Mouse (Mus musculus) kidney, postnatal 14 days (tissue): ENCODE measurements at regions not wholly inside any gene's neighbourhood (a gene's known extent, or its start where the extent isn't known, plus 50 kb on each side); places are given as distances from the start of the nearest gene placed in this dataset.

Source experiments
- DNase-seq: peaks from one replicate; pipeline ENCODE4 v3.0.0; 2022; ENCODE audit warnings: mixed read lengths

GRCm38 (mm10) chr10:16438414-16438813, 1284.6 kb upstream of the Cited2 start:
- DNase-seq, result no peak

DNA sequence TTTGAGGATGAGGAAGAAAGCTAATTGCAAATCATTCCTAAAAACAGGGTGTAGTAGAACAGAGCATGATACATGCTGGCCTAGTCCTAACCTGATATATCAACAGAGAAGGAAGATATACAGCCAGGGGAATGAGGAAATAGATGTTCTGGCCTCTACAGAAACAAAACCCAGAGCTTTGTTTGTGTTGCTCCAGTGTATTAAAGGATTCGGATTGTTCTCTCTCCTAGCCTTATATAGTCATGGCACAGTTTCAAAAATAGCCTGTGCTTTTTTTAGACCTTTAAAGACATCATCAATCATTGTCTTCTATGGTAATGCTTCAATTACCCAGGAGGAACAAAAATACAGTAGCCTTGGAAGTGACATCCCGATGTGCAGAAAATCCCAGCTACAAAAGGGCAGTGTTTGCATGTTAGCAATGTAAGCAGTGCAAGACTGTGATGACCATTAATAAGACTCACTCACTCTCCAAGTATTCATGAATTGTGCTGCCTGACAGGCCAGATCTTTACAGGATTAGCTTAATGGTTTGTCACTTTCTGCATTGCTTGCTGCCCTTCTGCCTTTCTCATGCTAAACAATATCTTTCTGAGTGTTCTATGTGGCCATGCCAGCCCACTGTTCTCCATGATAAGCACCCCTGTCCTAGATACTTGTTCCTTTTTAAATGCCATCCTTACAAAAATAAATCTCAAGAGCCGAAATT, 1281.9 kb upstream of the Cited2 start:
- no peak for DNase-seq

DNA sequence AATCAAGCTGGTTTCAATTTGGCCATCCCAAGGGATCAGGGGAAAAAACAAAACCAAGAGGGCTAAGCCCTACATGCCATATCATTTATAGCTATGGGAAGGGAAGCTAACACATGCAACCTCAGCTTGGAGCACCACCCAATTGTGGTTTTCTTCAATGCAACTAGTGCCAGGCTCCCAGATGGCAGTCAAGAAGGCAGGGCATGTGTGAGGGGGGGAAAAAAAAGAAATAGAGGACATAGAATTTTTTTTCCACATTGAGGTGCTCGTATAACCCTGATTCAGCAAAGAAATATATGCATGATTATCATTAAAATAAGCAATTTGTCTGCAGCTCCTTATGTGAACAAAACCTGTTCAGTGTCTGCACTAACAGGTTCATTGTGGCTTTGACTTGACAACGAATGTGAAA, 1281.4 kb upstream of the Cited2 start:
- no peak for DNase-seq

GRCm38 (mm10) chr10:16443901-16444300, 1279.1 kb upstream of the Cited2 start:
- DNase-seq, result no peak

GRCm38 (mm10) chr10:16467935-16468334, 1255.1 kb upstream of the Cited2 start:
- no peak for DNase-seq

GRCm38 (mm10) chr10:16469711-16470110, 1253.3 kb upstream of the Cited2 start:
- no peak for DNase-seq

GRCm38 (mm10) chr10:16473952-16474521, 1249.0 kb upstream of the Cited2 start:
- DNase-seq, result no peak

GRCm38 (mm10) chr10:16498580-16498979, 1224.4 kb upstream of the Cited2 start:
- no peak for DNase-seq

DNA sequence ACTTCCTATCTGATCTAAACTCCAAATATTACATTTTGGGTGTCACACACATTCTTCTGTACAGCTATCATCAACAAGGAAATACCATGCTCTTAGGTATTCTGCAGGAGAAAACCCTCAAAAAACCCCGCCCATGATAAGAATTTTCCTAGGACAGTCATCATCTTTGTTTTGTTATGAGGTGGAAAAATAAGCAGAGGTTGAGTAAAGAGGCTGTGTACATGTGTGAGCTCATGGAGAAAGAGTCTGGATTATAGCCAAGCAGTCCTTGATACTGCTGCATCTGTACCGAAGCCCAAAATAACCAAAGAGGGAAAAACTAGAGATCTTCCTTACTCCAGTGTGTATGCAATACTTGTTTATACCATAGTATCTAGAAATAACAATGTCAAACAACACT, 1215.3 kb upstream of the Cited2 start:
- no peak for DNase-seq

- no peak for DNase-seq
Observed at GRCm38 (mm10) chr10:16508161-16508560, 1214.9 kb upstream of the Cited2 start.

DNA sequence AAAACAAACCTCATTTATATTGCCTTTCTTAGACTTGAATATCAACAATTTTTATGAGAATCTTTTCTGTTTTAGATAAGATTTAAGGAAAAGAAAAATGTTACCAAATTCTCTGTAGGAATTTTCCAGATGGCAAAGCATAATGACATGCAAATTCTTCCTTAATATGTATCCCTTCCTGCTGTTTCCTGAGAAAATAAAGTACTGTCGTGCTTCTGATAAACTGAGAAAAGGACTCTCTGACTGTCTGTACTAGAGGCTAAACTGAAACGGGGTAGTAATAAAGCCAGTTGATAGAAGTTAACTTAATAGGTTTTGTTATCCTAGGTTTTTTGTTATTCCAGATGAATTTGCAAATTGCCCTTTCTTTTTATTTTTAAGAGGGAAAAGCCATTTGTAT, 1208.4 kb upstream of the Cited2 start:
- DNase-seq, result no peak

DNA sequence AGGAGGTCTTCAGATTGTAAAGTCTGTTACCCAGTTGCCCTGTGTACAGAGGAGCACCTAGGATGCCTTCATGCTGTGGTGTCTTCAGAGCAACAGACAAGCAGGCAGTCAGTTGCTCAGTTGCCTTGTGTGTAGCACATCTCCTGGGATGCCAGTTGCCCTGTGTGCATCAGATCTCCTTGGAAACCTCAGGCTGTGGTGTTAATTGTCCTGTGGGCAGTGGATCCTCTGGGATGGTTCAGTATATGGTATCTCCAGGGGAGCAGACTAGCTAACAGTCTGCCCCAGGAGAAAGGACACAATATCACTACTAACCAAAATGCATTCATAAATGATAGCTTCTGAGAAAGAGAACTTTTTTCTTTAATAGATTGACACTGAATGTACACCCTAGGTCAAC, 1201.1 kb upstream of the Cited2 start:
- DNase-seq, result no peak

DNA sequence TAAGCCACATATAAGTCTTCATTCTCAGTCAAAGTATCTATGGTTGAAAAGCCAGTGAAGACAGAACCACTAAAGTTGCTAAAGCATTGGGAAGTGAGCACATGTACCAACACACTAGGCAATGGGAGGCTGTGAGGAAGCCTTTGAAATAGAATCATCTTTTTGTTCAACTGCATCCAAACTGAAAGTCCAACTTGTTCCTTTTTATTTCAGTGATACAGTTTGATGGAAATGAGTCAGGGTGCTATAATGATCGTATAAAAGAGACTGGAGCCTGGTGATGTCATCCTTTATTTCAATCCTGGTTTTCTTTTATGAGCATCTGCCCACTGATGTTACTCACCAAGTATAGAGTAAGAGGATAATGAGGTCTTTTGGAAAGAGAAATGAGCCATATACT, 1198.9 kb upstream of the Cited2 start:
- DNase-seq, result no peak

DNA sequence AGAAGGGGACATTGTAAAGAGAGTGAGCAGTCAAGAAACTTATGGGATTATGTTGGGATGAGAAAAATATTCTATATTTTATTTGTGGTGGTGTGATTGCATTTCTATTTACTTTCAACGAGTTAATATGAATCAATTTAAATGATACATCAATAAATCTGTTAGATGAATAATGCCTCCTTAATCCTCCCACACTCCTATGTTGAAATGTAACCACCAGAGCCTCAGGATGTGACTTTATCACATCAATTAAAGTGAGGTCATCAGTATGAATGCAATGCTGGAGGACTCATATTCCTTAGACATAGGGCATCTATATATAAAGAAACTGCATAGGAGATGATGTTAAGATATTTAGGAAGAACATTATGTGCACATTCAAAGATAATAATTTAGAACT, 1195.3 kb upstream of the Cited2 start:
- DNase-seq, result no peak

GRCm38 (mm10) chr10:16537660-16538059, 1185.4 kb upstream of the Cited2 start:
- DNase-seq, result no peak

DNA sequence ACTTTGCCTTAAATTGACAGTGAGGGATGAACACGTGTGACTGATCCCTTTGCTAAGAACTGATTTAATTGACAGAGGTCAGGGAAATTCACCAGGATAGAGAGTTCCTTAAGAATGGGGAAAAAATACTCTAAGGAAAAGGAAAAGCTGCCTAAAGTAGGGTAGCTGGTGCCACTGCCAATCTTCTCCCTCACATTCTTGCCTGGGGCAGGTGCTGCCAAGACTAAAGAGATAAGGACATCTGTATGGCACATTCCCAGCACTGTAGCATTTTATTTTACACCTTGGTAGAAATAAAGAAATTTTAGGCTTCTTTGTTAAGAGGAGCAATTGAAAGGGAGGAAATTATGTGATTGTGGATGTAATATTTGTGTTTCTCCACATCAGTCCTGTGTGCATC, 1184.6 kb upstream of the Cited2 start:
- DNase-seq, result no peak

- no peak for DNase-seq
Observed at GRCm38 (mm10) chr10:16545445-16545844, 1177.6 kb upstream of the Cited2 start.

GRCm38 (mm10) chr10:16552861-16553635, 1170.0 kb upstream of the Cited2 start:
- peak; percentile 19 for DNase-seq

- no peak for DNase-seq
Observed at GRCm38 (mm10) chr10:16574568-16574967, 1148.5 kb upstream of the Cited2 start.

DNA sequence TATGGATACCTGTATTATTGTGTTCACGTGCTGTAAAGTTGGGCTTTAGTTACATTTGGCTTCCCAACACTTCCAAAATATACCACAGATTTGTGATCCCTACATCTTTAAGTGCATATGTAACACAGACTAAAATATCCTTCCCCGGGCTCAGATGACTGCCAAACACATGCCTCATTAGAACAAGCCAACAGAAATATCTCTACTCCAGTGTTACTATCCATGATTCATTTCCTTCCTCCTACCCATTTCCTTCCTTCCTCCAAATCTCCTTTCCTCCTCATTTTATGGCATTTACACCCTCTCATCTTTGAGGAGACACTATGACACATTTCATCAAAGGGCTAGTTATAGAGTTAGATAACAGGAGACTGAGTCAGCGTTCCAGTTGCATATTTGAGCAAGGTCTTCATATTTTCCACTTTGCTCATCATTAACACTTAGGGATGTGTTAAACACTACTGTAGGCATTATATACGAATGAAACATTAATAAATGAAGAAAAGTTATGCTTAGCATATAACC, 1144.4 kb upstream of the Cited2 start:
- no peak for DNase-seq

DNA sequence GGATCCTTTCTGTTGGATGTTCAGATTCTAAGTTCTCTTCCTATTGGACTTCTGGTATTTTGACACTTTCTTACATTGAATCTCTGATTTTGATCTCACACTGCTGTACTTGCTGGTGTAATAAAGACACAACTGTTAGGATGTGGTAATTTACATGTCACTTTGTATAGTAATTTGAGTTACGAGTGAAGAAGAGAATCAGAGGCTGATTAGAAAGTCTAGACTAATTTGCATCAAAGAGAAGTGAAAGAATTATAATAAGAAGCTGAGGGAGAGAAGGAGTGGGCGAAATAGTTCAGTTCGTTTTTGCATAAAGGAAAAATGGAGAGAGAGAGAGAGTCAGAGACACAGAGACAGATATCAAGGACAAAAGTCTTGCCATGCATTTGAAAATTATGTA, 1142.8 kb upstream of the Cited2 start:
- no peak for DNase-seq

DNA sequence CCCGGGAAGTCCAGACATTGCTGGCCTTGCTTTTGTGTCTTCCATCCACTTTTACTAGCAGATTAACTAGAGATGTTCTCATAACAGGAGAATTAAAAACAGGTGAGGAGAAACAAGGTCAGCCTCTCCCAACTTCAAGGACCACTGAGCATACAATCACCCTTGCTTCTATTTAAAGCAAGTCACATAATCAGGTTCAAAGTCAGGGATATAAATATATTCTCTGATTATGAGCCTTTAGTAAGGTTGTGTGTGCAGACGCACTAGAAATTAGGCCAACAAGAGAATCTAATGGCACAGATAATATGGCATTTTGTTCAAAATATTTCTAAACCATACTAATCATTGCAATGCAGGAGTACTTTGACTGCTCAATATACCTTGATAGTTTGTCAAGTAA, 1134.2 kb upstream of the Cited2 start:
- no peak for DNase-seq

DNA sequence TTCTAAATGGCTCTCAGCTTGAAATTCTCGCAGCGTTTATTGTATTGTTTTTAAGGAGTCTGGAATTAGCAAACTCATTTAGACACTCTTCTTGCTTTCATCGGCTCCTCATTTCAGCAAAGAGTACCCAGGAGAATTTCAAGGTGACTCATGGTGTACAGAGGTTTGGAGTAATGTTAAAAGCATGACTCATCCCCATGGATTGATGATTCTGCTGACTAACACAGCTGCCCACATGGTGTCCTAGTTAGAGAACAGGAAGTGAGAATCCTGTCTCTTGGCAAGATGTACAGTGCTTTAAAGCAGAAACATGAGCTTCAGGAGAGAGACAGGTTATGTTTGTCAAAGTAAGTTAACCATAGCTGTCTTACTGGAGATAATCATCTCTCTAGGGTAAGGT, 1133.6 kb upstream of the Cited2 start:
- no peak for DNase-seq

GRCm38 (mm10) chr10:16592870-16593269, 1130.1 kb upstream of the Cited2 start:
- no peak for DNase-seq
